Mouse (Mus musculus) ES-Bruce4 (cell line): Measurements from ENCODE around the gene Vil1.

Experiments used
- CTCF ChIP-seq: IDR thresholded peaks from one replicate; pipeline ENCODE4 v1.8.1; 2011; ENCODE audit warnings: low read depth, low read length
- POLR2A ChIP-seq: IDR thresholded peaks from one replicate; pipeline ENCODE4 v1.8.1; 2011; ENCODE audit warnings: low read length; ENCODE audit not compliant: insufficient read depth

- no peak for TF ChIP-seq POLR2A
- TF ChIP-seq CTCF, result no peak
Observed at GRCm38 (mm10) chr1:74375561-74375960, 33.6 kb upstream of the Vil1 start.
